8 mouse cellular contexts compared by ENCODE assay signal in the genomic region with DNA sequence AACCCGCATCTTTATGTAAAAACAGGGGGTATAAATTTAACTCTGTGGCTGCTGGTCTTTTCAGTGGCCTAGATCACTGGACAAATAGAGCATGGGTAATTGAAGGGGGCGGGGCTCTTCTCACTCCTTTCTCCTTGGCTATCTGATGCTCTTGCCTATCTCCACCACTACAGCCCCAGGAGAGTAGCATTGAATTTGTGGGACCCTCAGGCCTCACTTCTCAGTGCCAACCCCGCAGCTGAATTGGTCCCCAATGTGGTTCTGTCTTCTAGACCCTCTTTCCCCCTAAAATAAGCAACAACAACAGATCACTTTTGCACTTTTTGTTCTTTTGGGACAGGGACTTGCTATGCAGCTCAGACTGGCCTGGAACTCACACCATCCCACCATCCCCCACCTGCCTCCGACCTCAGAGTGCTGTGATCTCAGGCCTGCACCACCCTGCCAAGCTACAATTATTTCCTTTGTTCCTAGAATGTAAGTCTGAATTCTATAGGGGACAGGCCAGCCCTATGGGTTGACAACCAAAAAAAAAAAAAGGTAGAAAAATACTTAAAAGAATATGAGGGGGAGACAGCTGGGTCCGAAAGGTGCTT. TPM values are rescaled to one million over a fixed set of nuclear protein-coding genes. Genes with fewer than 3 reads are reported as not detected.
DNase-seq lines count a peak whose midpoint lies in the region; ATAC-seq and TF ChIP-seq lines count a peak whose summit lies in the region.

No protein-coding gene starts in this region.

- H3K4me1 ChIP-seq in liver, embryonic 11.5 days (replicated peaks; ENCODE audit: control insufficient read depth, insufficient read depth, low read length): no peaks in the 10 kb centered on the region; the same call in 1 of the 2 replicates
- peaks cover 16% of the 10 kb centered on the region for H3K4me1 ChIP-seq in limb, embryonic 13.5 days
- H3K4me1 ChIP-seq in thymus, adult 2 months (replicated peaks; ENCODE audit: control insufficient read depth, insufficient read depth, low read length): peaks cover 13% of the 10 kb centered on the region

- H3K9ac ChIP-seq in liver, embryonic 11.5 days (ENCODE audit: low read depth, low read length): no peak overlapping the region
- peak overlapping the region; percentile 43 for H3K9ac ChIP-seq in limb, embryonic 13.5 days

- peak overlapping the region; percentile 18; the same call in 1 of the 2 replicates for H3K4me2 ChIP-seq in liver, embryonic 11.5 days
- peak overlapping the region; percentile 51 for H3K4me2 ChIP-seq in limb, embryonic 13.5 days (replicated peaks)

- no peak for TF ChIP-seq POLR2A in thymus, adult 2 months (IDR thresholded peaks at IDR 0.05; ENCODE audit: control insufficient read depth, extremely low read depth, insufficient read depth, low read length, poor library complexity)

- H3K36me3 ChIP-seq in liver, embryonic 11.5 days (ENCODE audit: control insufficient read depth, insufficient read depth, low read length): no peaks in the 10 kb centered on the region
- no peaks in the 10 kb centered on the region for H3K36me3 ChIP-seq in limb, embryonic 13.5 days
- no peaks in the 10 kb centered on the region for H3K36me3 ChIP-seq in thymus, adult 2 months (ENCODE audit: control insufficient read depth, insufficient read depth, low read length)

- TF ChIP-seq CTCF in thymus, adult 2 months (IDR thresholded peaks at IDR 0.05; ENCODE audit: borderline replicate concordance, control insufficient read depth, extremely low read depth, insufficient read depth, low read length, poor library complexity): no peak

- no peaks in the 10 kb centered on the region for H3K9me3 ChIP-seq in liver, embryonic 11.5 days (ENCODE audit: control insufficient read depth, low read length)
- H3K9me3 ChIP-seq in limb, embryonic 13.5 days: no peaks in the 10 kb centered on the region

- no peaks in the 10 kb centered on the region for H3K27me3 ChIP-seq in liver, embryonic 11.5 days (replicated peaks; ENCODE audit: control insufficient read depth, insufficient read depth, low read length)
- no peaks in the 10 kb centered on the region for H3K27me3 ChIP-seq in limb, embryonic 13.5 days
- H3K27me3 ChIP-seq in thymus, adult 2 months (ENCODE audit: control insufficient read depth, insufficient read depth, low read length): no peaks in the 10 kb centered on the region

- H3K27ac ChIP-seq in liver, embryonic 11.5 days (ENCODE audit: low read depth, low read length): no peak overlapping the region
- no peak overlapping the region for H3K27ac ChIP-seq in limb, embryonic 13.5 days
- no peak overlapping the region for H3K27ac ChIP-seq in thymus, adult 2 months (ENCODE audit: control insufficient read depth, insufficient read depth, low read length)

- 52% methylated on average over 5 of the region's 5 CpGs for WGBS in liver, embryonic 11.5 days
- WGBS in limb, embryonic 13.5 days: 43% methylated on average over 5 of the region's 5 CpGs
- 89% methylated on average over 5 of the region's 5 CpGs for WGBS in thymus, adult 2 months

- no peak for DNase-seq in cerebellum, adult 18-20 months
- no peak for DNase-seq in liver, embryonic 11.5 days (ENCODE audit: low spot score)
- DNase-seq in liver: no peak
- DNase-seq in retina, postnatal 1 day: peak; percentile 93
- no peak for DNase-seq in cerebellum, postnatal 36 days
- no peak for DNase-seq in thymus, adult 2 months

- no peak overlapping the region for H3K4me3 ChIP-seq in liver, embryonic 11.5 days (ENCODE audit: low read depth, low read length)
- peak overlapping the region; percentile 7; the same call in 1 of the 2 replicates for H3K4me3 ChIP-seq in limb, embryonic 13.5 days
- H3K4me3 ChIP-seq in thymus, adult 2 months (ENCODE audit: control insufficient read depth, insufficient read depth, low read length): no peak overlapping the region

- ATAC-seq in cerebellum, adult (ENCODE audit: insufficient number of reproducible peaks, low FRiP score, low TSS enrichment): peak; percentile 33
- ATAC-seq in liver, embryonic 11.5 days (replicated peaks; ENCODE audit: low FRiP score): no peak
- ATAC-seq in limb, embryonic 13.5 days (ENCODE audit: low FRiP score, low read depth): no peak

RNA-seq across cellular contexts. Expression of gene Btg1, which starts 30.2 kb away (rescaled TPM):
- polyA plus RNA-seq in liver, embryonic 11.5 days (2014; fragmentation: Nextera tagmentation; extraction: Ambion mirVana): 11.8 and 13.3 TPM in 2 replicates
- polyA plus RNA-seq in limb, embryonic 13.5 days (2015; fragmentation: Nextera tagmentation; extraction: Ambion mirVana): 58.8 and 61.1 TPM in 2 replicates
- 78.1 and 106 TPM in 2 replicates for polyA plus RNA-seq in thymus, adult 2 months (2012; rRNA removed)
